Mouse (Mus musculus) left cerebral cortex, adult 18-20 months (tissue): ENCODE data around the gene Cacna2d1. TPM values are rescaled to one million over a fixed set of nuclear protein-coding genes. Genes with fewer than 3 reads are reported as not detected.

Experiments used
- DNase-seq, 2 experiments: peaks; one replicate each; pipeline ENCODE4 v3.0.0; 2021 to 2022; ENCODE audit warnings: low spot score in 2 of 2, mixed read lengths in 1 of 2
- total RNA-seq, 2 experiments: library from RNA; stranded (reverse); gene quantifications; 2 replicates each; pipeline ENCODE4 v1.2.3; 2021

Cacna2d1 gene
- total RNA-seq, 2 experiments from 2014 or later = 181 TPM

DNA sequence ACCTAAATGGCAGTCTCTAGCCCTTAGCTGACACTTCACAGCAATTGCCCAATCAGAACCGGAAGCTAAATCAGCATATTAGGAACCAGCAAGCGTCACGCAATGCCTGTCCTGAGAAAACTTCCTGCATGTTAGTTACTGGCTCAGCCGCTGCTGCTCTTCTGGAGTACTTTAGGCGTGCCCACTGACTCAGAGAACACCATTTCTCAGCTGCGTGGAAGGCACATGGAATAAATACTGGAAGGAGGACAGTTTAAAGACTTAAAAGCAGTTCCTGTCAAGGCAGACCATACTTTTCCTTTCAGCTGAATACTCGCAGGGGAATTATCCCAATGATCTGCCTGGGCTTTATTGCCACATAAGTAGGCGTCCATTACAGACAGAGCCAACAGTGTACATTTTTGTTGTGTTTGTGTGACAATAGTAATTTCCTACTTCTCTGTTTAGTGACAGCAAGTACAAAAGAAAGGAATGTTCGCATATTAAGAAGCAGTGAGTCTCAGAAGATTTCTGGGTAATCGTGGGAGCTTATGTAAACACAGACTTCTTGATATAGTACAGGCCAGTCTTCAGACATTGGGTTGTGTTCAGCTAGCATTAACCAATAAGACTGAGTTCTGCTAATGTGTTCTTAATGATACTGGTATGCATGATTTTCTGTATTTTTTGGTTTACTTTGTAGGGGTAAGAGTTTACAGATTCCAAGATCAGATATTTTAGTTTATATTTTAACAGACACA lies 113.1 kb downstream of the Cacna2d1 start:
- DNase-seq = peak; percentile 4 to 16

DNA sequence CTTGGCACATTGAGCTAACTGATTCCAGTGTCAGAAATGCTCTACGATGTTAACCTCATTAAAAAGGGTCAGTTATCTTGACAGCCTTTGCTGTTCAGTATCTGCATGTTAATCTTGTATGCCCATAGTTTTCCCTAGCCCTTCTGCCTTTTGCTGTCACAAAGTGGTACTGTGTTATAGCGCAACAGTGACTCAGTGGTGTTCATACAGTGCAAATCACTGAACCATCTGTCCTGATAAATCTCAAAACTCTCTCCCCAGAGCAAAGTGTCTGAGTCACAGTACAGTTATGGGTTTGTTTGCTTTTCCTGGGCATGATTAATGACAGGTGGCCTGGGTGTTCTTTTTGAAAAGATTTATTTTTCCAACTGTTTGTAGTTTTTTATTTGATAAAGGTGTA lies 122.3 kb downstream of the Cacna2d1 start:
- DNase-seq = no peak

DNA sequence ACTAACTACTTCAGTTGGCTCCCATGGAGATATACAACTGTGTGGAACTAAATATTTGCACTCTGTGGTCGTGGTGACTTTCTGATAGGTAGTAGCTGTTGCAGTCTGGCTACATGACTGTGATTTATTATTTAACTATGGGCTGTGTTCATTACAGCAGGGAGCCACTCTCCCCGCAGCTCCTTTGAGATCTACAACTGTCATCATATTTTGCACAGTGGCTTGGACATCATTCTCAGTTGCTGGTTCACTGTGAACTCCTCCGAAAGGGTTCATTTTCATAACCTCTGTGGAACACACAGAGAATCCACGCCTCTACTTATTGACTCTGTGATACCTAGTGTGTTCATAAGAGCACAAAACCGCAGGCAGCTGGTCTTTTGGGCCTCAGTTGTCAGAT lies 128.3 kb downstream of the Cacna2d1 start:
- no peak for DNase-seq

DNA sequence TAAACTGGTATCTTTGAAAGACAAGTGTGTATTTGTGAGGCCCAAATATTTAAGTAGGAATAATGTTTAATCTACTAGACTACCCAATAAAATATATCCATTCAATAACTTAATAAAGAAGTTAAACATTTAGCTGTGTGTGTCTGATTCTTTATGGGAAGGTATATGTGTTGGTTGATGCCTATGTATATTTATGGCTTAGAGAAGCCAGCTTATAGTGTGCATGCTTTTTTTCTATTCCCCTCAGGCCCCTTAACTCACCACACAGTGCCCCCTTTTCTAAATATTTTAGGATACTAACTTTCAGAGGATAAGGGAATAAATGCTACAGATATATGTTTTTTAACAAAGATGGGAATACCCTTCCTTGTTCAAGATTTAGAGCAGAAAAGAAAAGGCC lies 128.8 kb downstream of the Cacna2d1 start:
- DNase-seq = no peak

DNA sequence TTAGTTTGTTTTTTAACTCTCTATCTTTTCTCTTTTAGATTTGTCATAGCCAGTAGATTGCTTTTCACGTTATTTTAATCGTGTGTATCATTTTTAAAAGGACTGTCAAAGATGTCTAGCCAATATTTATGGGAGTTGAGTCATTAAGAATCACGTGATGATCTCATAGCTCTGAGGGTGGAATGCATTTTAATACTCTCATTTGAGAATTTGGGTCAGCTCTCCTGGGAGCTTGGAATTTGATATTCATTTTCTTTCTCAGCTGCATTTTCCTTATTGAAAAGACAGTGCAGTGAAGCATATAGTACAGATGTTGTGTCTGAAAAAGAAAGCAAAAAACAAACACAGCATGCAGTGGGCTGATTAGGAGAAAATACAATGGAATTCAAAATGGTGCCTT lies 129.5 kb downstream of the Cacna2d1 start:
- no peak for DNase-seq

DNA sequence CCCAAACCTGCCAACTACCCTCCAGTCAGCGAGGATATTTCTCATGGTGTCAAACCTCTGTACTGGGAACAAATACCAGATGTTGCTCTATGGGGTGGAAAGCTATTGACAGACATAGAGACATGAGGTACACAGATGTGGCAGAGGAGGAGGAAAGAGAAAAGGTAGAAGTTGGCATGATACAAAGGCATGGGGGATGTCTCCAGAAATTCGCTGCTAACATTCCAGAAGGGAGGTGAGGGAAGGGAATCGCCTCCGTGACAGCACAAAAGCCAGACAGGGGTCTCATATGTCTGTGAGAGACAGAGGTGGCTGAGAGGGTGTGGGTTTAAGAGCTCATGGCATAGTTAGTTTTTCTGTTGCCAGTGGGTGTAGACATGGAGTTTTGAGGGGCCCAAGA lies 131.3 kb downstream of the Cacna2d1 start:
- no peak for DNase-seq

DNA sequence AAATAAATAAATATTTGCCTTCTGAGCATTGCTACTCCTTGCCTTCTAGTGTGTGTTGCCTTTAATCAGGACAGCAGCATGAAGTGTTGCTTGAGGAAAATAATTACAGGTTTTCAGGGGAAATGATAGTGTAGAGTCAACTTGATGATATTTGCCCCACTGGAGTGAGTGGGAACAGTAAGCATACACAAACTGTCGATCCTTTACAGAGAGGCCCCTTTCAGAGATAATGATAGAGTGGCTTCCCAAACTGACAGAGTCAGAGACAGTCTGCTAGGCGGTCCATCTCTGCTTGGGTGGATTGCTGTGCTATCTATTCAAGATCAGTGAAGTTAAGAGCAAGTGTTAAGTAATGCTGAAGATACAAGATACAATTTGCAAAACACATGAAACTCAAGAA lies 147.8 kb downstream of the Cacna2d1 start:
- no peak for DNase-seq

DNA sequence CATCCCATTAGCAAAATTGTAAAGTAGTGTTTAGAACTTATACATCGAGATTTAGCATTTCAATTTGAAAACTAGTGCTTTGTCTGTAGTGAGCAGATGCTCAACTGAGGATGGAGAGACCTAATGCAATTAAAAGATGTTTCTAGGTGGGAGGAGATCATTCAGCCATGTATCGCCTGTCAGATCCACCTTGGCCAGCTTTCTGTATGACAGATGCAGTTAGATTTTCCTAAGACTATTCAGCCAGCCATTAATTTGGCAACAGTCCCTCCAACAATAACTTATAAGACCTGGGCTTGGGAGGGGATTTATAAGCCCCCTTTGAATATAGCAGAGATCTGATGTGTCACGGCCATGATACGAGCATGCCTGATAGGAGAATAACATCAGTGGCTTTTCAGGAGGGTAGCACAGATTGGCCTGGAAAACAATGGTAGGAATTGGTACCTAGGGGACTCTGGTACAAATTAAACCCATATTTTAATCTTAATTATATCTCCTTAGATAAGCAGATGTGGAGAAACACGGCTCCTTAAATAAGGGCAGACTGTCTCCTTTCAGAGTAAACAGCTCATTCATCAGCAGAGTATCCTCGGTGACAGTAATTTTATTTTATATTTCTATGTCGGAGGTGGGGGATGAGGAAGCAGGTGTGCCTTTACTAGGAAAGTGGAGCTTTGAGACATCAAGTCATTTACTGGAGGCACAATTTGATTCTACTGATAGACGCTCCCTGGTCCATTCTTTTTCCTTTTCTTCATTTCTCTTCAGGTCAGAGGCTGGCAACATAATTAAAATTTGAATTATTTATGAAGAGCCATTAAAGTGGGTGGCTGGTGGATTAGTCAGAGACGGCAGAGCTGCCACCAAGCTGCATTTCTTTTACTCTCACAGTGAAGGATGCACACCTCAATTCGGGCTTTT lies 152.8 kb downstream of the Cacna2d1 start:
- no peak for DNase-seq

DNA sequence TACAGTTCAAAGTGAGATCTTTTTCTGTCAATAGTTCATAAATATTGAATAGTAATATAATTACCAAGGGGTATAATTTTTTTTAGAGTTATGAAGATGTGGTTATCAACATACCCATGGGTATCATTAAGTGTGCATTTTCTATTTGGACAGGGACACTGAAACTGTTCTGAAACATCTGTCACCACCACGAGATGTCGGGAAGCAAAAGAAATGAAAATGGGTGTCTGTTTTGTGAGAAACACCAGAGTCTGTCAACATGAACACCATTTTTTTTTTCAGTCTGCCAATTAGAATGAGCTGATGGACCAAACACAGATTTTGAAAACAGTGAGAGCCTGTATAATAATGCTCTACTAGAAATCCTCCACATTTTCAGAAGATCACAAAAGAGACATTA lies 153.5 kb downstream of the Cacna2d1 start:
- no peak for DNase-seq

DNA sequence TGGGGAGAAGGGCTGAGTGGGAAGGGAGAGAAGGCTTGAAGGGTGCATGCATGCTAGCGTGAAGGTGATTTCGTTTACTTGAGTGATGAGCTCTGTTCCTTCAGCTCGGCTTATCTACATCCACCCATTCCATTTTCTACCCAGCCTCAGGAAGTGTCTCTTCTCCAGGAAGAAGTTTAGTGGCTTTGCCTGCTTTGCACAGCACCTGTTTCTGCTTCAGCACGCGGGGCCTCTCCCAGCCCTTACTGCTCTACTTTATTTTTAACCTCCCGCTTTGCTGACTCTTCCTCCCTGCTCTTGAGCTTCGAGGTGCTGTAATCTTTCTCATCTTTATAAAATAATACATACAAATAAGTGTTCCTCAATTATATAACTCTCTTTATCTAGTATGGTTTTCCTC lies 158.0 kb downstream of the Cacna2d1 start:
- no peak for DNase-seq

DNA sequence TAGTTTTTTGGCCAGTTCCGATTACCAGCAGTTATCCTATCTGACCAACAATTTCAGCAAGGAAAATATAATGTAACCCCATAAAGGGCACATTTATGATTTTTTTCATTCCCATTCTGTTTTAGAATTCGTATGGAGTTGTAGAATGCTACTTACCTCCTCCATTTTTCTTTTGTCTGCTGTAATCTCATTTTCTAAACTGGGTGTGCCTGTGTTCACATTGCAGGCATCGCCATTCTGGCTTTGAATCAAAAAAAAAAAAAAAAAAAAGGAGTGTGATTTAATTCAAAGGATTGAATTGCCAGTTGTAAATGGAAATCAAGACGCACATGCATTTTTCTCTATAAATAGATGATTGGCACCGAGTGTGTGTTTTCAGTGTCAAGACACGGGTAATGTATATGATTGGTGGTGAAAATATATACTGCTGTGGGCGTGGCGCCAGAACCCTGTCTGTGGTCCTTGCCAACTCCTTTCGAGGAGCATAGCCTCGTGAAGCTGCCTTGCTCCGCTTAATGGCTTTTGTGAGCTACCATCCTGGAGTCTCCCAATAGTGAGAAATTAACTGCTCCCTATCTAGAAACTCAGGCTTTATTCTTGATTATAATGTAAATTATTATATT lies 158.7 kb downstream of the Cacna2d1 start:
- peak in 1 of 2 experiments; percentile 17 for DNase-seq

DNA sequence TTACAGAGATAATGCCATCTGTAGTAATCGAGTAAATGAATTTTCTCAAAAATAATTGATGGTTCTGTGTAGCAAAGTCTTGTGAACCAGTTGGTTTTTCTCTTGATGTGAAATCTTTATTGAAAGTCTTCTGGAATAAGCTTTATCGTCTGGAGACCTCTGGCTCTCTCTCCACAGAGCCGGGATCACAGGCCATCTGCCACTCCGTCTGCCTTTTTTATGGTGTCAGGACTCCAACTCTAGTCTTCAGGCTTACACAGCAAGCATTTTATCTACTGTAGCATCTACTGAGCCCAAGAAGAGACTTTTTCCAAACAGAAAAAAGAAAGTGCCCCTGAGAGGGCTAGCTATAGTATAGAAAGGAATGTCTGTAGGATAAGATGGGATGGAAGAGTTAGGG lies 160.9 kb downstream of the Cacna2d1 start:
- DNase-seq = no peak

DNA sequence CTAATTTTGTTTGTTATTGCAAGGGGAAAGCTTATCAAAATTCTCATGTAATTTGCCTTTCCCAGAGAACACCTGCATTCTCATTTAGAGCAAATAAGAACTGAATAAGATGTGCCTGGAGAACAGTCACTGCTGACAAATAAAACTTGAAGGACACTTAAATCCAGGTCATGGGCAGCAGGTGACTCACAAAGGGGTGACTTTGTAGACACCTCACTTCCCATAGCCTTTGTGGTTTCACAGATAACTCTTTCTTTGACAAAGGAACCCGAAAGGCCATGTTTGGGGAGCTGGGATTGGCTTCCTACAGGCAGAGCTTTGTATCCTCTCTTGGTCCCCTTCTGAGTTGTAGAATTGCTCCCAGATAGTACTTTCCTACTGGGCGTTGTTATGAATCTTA lies 164.3 kb downstream of the Cacna2d1 start:
- no peak for DNase-seq

DNA sequence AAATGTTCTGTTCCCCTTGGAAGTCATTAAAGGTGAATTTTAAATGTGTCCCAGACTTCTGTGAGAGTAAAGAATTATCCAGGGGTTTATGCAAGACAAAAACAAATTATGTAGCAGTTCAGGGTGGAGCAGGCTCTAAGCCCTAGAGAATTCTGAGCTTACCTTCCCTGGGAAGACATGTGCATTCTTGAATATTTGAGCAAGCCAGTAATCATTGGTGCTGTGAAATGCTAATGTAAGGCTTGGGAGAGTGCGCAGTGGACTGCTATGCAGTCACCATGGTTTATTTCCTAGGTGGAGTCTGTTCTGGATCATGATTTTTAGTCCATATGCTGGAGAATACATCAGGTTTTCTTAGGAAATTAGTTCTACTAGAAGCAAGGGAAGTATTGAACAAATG lies 167.3 kb downstream of the Cacna2d1 start:
- no peak for DNase-seq

DNA sequence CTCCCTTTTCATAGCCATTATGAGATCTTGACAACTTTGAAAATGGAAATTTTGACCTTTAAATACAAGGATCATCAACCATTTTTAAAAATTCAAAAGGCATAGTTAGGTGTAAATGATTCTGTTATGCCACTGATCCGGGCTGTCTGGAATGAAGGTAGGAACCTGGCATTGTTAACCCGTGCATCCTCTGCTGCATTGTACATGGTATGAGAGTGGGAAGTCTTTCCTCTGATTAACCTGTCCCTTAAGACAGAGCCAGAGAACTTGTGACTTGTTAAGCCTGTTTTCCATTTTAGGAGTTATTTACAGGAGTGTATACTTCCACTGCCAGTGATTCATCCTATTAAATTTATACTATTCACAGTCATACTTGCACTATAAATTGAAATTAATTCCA lies 171.2 kb downstream of the Cacna2d1 start:
- DNase-seq = no peak

DNA sequence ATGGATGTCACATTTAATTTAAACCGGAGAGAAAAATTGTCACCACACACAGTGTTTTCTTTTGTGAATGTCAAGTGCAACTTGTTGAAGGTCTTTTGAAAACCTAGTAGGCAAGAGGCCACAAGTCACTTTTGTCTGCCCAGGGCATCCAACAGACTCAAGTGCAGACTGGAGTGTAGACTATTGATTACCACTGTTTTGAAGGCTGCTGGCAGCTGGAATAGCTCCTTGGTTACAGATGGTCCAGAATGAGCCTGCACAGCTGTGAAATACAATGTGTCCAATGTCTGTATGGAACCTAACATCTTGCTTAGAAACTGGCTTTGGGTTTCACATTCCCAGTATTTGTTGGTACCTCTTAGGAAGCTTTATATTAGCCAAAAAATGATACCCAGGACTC lies 176.2 kb downstream of the Cacna2d1 start:
- no peak for DNase-seq

DNA sequence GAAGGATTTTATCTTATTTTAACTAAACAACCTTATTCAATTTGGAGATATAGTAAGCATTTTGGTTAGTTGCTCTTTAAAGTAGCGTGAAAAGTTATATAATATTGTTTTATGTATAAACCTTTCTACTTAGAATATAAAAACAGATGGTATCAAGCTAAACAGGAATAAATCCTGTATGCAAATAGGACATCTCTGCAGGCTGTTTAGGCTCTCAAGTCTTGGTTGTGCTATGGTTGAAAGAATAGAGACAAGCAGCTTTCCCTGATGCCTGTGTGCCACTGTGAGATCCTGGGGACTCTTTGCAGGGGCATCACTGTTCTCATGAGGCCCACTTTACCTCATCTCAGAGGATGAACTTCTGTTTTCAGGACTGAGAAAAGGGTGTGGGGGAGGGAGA lies 179.4 kb downstream of the Cacna2d1 start:
- no peak for DNase-seq

DNA sequence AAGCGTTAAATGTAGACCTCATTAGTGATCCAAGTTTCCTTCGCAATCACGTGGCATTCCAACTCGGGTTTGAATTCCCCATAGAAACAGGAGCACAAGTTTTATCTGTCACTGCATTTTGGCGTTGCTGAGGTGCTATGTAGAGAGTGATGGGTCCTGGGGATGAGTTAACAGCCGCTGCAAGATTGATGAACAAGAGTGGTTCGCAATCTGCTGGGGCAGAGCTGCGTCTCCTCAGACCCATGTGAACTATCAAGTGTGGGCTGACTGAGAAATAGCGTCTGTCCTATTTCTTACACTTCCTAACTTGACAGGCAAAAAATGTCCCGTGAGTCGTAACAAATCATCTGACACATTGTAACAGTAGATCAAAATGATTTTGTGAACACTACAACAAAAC lies 186.8 kb downstream of the Cacna2d1 start:
- DNase-seq = no peak

DNA sequence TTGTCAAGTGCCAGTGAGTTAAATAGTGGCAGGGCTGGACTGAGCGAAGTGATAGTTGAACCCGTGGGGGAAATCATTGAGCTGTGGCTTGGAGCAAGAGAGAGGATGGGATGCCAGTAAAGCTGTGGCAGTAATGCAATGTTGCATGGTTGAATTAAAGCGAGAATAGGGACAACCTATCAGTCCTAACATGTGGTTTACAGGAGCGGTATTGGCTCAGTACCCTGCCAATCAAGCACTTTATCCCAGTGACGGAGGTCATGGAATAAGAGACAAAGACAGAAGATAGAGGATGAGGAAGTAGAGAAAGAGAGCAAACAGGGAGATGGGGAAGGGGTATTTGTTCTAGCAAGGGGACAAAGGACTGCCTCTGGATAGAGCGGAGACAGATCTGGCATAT lies 187.6 kb downstream of the Cacna2d1 start:
- no peak for DNase-seq

DNA sequence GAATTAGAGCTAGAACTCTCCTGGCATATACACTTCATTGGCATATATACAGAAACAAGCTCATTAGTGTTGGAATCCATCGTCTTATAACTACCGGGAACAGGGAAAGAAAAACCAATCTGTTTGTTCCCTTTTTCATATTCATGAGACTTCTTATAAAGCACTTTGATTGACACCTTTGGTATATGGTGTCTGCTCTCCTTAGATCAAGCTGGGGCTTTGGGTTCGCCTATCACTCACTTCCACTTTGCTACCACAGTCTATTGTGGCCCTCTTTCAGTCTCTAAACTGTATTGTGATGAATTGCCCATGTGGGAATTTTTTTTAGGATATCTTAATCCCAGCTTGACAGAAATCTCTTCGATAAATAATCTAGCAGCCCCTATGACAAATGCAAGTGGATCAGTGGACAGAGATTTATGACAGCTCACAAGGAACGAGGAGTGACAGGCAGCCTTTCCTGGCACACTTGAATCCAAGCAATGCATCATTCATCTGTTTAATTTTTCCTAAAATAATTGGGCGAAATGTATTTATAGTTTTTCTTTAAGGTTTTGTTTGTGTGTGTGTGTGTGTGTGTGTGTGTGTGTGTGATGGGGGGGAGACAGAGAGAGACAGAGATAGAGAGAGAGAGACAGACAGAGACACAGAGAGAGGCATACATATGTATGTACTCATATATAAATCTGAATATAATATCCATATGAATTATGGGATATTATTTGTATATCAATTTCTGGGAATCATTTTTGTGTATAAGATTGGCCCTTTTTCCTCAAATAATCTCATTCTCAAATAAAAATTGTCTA lies 200.0 kb downstream of the Cacna2d1 start:
- no peak for DNase-seq

DNA sequence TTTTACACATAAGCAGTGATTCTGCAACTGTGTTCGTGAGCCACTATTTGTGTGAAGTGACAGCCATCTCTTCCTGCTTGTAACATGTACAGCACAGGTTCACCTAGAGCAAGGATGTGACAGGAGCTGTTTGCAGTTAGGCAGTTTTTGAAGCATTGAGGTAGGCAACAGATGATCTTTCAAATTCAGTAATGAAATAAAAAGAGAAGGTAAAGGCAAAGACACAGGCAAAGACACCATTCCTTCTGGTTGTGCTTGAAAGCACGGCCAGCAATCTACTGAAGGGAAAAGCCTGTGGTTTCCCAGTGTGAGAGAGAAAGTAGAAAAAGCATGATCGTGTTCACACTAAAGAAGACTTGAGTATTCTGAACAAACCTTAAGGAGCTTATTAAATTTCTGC lies 201.5 kb downstream of the Cacna2d1 start:
- DNase-seq = no peak
